Mouse (Mus musculus) embryonic facial prominence, embryonic 12.5 days (tissue): ENCODE results near the gene Spns2. TPM values are rescaled to one million over a fixed set of nuclear protein-coding genes. Genes with fewer than 3 reads are reported as not detected.

Source experiments
- ATAC-seq: fragments of 200-750 bp; cut with Nextera tagmentation; 2 replicates; pipeline ENCODE4 v1.8.0; 2017; ENCODE audit not compliant: insufficient number of reproducible peaks, insufficient read depth, low FRiP score, low TSS enrichment
- H3K27ac ChIP-seq: fragments of 300-500 bp; sonication (generic); 2 replicates; pipeline ENCODE4 v1.5.1; 2016; ENCODE audit warnings: mild to moderate bottlenecking
- H3K27me3 ChIP-seq: fragments of 300-500 bp; sonication (generic); 2 replicates; pipeline ENCODE4 v1.6.1; 2016; ENCODE audit warnings: mild to moderate bottlenecking, moderate library complexity
- H3K36me3 ChIP-seq: fragments of 300-500 bp; sonication (generic); 2 replicates; pipeline ENCODE4 v1.6.1; 2016; ENCODE audit warnings: mild to moderate bottlenecking
- H3K4me1 ChIP-seq: fragments of 300-500 bp; sonication (generic); 2 replicates; pipeline ENCODE4 v1.6.1; 2016
- H3K4me2 ChIP-seq: fragments of 300-500 bp; sonication (generic); replicated peaks from 2 replicates; pipeline ENCODE4 v1.6.1; 2016; ENCODE audit warnings: mild to moderate bottlenecking, moderate library complexity
- H3K4me3 ChIP-seq: fragments of 300-500 bp; sonication (generic); 2 replicates; pipeline ENCODE4 v1.5.1; 2016; ENCODE audit warnings: mild to moderate bottlenecking
- H3K9ac ChIP-seq: fragments of 300-500 bp; sonication (generic); 2 replicates; pipeline ENCODE4 v1.6.1; 2016; ENCODE audit warnings: mild to moderate bottlenecking, moderate library complexity
- H3K9me3 ChIP-seq: fragments of 300-500 bp; sonication (generic); 2 replicates; pipeline ENCODE4 v1.6.1; 2016; ENCODE audit warnings: mild to moderate bottlenecking, moderate library complexity
- WGBS: fragments of 180-500 bp; shearing (Covaris S2); methylation state at CpG from one replicate; pipeline ENCODE4 v1.1.7; 2016; 5-methylcytosine and 5-hydroxymethylcytosine counted together
- polyA plus RNA-seq: library from polyadenylated mRNA; unstranded; fragments of >200 nt; fragmentation: Nextera tagmentation; extraction: Ambion mirVana; gene quantifications from 2 replicates; pipeline ENCODE4 v1.2.1, GENCODE M21; 2016

The Spns2 gene
- polyA plus RNA-seq, 1 experiment from 2014 or later: 3.9 TPM

DNA sequence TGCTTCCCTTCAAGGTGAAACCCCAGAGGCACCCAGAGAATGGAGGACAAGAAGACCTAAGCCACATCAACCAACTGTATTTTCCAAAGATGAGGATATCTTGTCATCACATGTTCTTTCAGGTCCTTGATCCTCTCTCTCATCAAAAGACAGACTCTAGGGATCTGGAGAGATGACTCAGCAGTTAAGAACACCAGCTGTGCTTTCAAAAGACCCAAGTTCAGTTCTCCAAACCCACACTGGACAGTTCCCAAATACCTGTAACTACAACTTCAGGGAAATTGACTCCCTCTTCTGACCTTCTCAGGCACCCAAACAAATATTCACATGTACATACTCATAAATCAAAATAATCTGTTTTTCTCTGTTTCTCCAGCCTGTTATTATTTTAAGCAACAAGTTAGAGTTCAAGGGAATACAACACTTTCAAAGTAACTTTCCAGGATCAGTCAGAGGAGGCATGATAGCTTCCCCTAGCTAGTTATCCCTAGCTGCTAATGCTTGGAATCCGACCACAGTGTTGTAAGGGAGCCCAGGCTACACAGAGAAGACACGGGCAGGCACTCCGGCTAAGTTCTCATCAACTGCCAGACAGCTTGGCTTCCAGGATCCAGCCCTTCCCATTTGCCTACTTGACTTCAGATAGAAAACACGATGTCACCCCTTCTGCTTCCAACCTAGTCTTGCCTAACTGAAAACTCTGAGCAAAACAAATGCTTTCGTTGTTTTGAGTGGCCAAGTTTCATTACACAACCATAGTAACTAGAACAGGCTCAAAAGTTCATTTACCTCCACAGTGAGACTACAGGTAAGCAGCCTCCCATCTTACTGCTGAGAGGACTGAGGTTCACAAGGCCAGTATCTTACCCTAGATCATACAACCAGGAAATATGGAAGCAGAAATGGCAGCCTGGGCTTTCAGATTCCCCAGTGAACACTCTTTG lies 32.2 kb upstream of the Spns2 start:
- no peaks in the 10 kb centered on the region for H3K36me3 ChIP-seq
- H3K4me2 ChIP-seq: no peak overlapping the region
- H3K9ac ChIP-seq: no peak overlapping the region
- H3K4me3 ChIP-seq: no peak overlapping the region
- 79% methylated on average over 5 of the region's 5 CpGs for WGBS
- H3K27me3 ChIP-seq: no peaks in the 10 kb centered on the region
- no peak for ATAC-seq
- no peak overlapping the region for H3K27ac ChIP-seq
- no peaks in the 10 kb centered on the region for H3K9me3 ChIP-seq
- no peaks in the 10 kb centered on the region for H3K4me1 ChIP-seq

DNA sequence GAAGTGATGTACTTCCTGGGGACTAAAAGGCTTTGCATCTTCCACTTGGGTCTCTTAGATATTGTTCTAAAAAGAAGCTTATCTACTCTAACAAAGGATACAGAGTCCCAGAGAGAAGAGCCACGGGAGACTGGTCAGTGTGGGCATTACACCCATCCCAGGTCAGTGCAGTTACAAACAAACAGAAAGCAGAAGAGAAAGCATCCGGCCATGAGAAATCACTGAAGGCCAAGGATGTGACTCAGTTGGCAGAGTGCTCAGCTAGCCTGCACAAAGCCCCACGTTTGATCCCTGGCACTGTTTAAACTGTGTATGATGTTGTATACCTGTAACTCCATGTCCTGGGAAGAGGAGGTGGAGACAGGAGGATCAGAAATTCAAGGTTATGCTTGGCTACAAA lies 30.2 kb upstream of the Spns2 start:
- 68% methylated on average over 3 of the region's 3 CpGs for WGBS
- no peaks in the 10 kb centered on the region for H3K9me3 ChIP-seq
- no peaks in the 10 kb centered on the region for H3K27me3 ChIP-seq
- no peak overlapping the region for H3K27ac ChIP-seq
- no peak for ATAC-seq
- H3K4me3 ChIP-seq: no peak overlapping the region
- no peaks in the 10 kb centered on the region for H3K4me1 ChIP-seq
- H3K4me2 ChIP-seq: no peak overlapping the region
- H3K9ac ChIP-seq: no peak overlapping the region
- H3K36me3 ChIP-seq: no peaks in the 10 kb centered on the region

DNA sequence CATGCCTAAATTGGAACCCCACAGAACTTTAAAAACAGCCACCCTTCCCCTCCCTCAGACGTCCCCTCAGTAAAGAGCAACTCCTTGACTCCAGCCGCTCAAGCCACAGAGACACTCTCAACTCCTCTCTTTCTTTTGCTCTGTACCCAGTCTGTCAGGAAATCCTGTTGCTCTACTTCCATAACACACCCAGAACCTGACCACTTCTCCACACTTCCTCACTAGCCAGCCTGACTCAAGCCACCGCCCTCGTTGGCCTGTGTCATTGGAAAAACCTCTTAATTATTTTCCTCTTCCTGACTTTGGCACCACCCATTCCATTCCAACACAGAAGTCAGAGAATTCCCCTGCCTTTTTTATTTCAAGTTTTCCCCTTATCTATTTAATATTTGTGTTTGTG lies 29.5 kb upstream of the Spns2 start:
- no peak overlapping the region for H3K27ac ChIP-seq
- H3K9ac ChIP-seq: no peak overlapping the region
- no peaks in the 10 kb centered on the region for H3K36me3 ChIP-seq
- H3K9me3 ChIP-seq: no peaks in the 10 kb centered on the region
- H3K4me1 ChIP-seq: no peaks in the 10 kb centered on the region
- WGBS: 76% methylated on average over 4 of the region's 4 CpGs
- ATAC-seq: no peak
- no peaks in the 10 kb centered on the region for H3K27me3 ChIP-seq
- H3K4me2 ChIP-seq: no peak overlapping the region
- no peak overlapping the region for H3K4me3 ChIP-seq

DNA sequence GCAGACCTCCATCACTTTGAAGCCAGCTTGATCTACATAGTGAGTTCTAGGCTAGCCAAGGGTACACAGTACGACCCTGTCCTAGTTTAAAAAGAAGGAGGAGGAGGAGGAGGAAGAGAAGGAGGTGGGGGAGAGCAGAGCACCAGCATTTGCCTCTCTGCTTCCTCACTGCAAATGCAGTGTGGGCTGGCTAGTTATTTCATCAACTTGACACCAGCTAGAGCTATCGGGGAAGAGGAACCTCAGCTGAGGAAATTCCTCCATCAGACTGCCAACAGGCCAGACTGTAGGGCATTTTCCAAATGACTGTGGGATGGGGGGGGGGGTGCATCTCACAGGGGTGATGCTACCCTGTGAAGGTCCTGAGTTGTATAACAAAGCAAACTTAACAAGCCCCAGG lies 28.7 kb upstream of the Spns2 start:
- Histone ChIP-seq H3K27ac (no peak overlapping the region), H3K4me1 (no peaks in the 10 kb centered on the region), H3K4me2 (no peak overlapping the region), H3K27me3 (no peaks in the 10 kb centered on the region), H3K9ac (no peak overlapping the region), H3K9me3 (no peaks in the 10 kb centered on the region), H3K4me3 (no peak overlapping the region), H3K36me3 (no peaks in the 10 kb centered on the region)
- WGBS: 61% methylated on average over 2 of the region's 2 CpGs
- no peak for ATAC-seq

DNA sequence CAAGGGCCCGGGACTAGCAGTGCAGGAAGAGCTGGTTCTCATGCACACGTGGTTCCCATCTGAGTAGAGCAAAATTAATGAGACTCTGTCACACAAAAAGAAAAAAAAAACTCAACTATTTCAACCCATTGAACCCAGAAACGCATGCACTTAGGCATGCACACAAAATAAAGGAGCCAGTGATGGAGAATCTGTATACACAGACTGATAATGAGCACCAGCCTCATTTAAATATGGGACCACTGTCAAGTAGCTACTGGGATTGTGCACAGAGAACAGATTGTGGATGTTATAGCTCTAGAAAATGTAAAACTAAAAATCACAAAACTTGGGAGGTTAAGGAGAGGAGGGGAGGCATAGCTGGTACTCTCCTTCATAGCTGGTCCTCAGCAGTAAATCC lies 25.3 kb upstream of the Spns2 start:
- 70% methylated on average over 3 of the region's 3 CpGs for WGBS
- ATAC-seq: no peak

DNA sequence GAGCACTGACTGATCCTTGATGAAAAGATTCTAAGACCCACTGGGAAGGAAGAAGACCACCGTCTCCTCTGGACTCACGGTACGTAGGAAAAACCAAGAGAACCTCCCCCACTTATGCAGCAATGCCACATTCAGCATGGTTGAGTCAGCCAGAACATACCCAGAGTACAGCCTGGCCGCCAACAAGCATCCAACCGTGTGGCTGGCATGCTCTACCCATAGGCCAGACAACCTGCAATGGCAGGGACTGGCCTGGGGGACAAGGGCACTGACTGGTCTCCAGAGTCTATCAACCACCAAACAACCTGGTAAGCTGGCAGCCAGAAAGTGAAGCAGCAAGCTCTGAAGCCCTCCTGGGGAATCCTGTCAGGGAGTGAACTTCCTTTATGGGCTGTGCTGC lies 18.9 kb upstream of the Spns2 start:
- Histone ChIP-seq H3K9ac (no peak overlapping the region), H3K9me3 (no peaks in the 10 kb centered on the region), H3K27ac (no peak overlapping the region), H3K4me3 (no peak overlapping the region), H3K4me1 (no peaks in the 10 kb centered on the region), H3K36me3 (no peaks in the 10 kb centered on the region), H3K4me2 (no peak overlapping the region), H3K27me3 (no peaks in the 10 kb centered on the region)
- 85% methylated on average over 5 of the region's 5 CpGs for WGBS
- ATAC-seq: no peak

More for the DNA sequence above, 25.3 kb upstream of the Spns2 start:
- Histone ChIP-seq H3K4me2 (no peak overlapping the region), H3K27ac (no peak overlapping the region), H3K4me1 (no peaks in the 10 kb centered on the region), H3K9ac (no peak overlapping the region), H3K36me3 (no peaks in the 10 kb centered on the region), H3K4me3 (no peak overlapping the region), H3K9me3 (no peaks in the 10 kb centered on the region), H3K27me3 (no peaks in the 10 kb centered on the region)

DNA sequence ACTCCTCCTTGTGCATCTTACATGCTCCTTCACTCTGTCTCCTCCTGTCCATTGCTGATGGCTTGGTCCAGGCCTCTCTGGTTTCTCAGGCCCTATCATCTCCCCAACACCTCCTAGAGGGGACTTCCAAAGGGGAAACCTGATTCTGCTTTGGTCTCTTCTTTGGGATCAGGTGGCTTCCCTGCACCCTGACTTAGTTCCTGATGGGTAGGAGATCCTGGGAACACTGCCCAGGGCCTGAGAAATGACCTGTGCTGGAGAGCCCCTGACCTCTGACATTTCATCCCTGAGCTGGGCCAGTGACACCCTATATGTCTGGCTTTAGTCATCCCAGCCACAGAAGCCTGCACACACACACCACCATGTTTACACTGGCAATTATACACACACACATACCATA lies 17.9 kb upstream of the Spns2 start:
- H3K4me1 ChIP-seq: peaks cover 5% of the 10 kb centered on the region; the same call in 1 of the 2 replicates
- ATAC-seq: no peak
- no peak overlapping the region for H3K4me3 ChIP-seq
- no peaks in the 10 kb centered on the region for H3K27me3 ChIP-seq
- H3K9ac ChIP-seq: no peak overlapping the region
- no peak overlapping the region for H3K27ac ChIP-seq
- H3K4me2 ChIP-seq: no peak overlapping the region
- no peaks in the 10 kb centered on the region for H3K9me3 ChIP-seq
- H3K36me3 ChIP-seq: no peaks in the 10 kb centered on the region

DNA sequence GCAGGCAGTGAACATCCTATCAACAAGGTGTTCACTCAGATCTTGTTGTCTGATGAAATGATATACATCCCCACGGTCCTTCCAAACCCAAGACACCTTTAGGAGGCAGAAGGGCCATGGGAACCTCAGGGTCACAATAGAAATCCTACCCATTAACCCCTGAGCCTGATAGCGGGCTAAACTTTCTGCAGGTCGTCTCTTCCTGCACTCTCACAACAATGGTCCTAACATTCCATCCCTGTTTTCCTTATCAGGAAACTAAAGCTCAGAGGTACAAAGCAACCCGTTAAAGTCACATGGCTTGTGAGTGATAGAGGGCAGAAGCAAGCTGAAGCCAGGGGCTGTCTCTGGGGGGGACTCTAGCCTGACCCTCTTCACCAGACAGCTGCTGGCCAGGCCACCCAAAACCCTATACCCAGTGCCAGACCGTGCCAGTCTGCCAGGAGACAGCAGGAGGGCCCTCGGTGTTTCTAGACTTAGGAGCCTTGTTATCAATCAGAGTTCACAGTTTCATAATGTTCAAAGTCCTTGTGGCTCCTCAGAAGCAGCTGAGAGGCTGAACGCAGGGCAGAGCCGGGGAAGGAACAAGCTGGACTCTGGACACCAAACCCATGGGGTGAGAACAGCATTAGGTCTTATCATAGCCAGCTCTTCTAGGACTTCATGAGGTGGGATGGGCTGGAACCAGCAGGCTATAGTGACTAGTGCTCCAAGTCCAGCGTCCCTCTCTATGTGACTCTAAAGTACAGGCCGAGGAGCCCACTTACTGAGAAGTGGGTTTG lies 14.5 kb upstream of the Spns2 start:
- ATAC-seq: no peak

DNA sequence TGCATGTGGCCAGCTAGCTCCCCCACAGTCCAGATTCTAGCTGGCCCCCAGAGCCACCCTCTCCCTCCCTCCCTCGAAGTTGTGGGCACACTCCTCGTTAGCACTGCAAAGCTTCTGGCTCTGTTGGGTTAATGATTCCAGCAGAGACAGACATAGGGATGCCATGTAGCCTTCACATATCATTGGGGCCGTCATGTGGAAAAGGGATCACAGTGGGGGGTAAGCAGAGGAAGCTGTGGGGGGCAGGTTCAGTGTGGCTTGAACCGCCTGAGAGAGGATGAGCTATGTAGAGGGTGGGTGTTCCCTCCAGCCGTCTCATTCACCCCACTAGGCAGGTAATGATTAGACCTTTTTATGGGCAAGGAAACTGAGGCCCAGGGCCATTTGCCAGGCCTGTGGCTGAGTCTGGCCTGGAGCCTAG lies 13.8 kb upstream of the Spns2 start:
- Histone ChIP-seq H3K27me3 (peaks cover 3% of the 10 kb centered on the region; the same call in 1 of the 2 replicates), H3K4me3 (no peak overlapping the region), H3K9ac (no peak overlapping the region), H3K36me3 (no peaks in the 10 kb centered on the region), H3K4me2 (no peak overlapping the region), H3K4me1 (peaks cover 19% of the 10 kb centered on the region; the same call in 1 of the 2 replicates), H3K9me3 (no peaks in the 10 kb centered on the region), H3K27ac (no peak overlapping the region)
- ATAC-seq: no peak
- 36% methylated on average over 5 of the region's 5 CpGs for WGBS

More for the DNA sequence above, 14.5 kb upstream of the Spns2 start:
- H3K4me2 ChIP-seq: no peak overlapping the region
- H3K36me3 ChIP-seq: no peaks in the 10 kb centered on the region
- peaks cover 19% of the 10 kb centered on the region; the same call in 1 of the 2 replicates for H3K4me1 ChIP-seq
- no peaks in the 10 kb centered on the region for H3K9me3 ChIP-seq
- no peak overlapping the region for H3K9ac ChIP-seq
- H3K4me3 ChIP-seq: no peak overlapping the region
- H3K27me3 ChIP-seq: peaks cover 3% of the 10 kb centered on the region; the same call in 1 of the 2 replicates
- H3K27ac ChIP-seq: no peak overlapping the region
- WGBS: 69% methylated on average over 10 of the region's 10 CpGs

DNA sequence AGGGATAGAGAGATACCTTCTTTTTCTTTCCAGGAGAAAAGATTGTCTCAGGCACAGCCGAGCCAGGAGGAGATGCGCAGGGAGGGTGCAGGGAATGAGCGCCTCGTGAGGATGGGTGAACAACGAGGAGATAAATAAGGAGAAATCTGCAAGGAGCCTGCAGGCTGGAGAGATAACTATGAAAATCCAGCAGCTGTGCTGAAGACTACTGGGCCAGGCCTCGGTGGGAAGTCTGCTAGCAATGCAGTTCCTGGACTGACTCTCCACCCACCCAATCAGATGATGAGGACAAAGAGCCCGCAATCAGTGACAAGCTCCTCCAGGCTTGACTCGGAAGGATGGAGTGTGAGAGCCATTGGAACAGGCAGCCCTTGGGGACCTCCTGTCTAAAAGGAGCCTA lies 12.5 kb upstream of the Spns2 start:
- ATAC-seq: no peak
- H3K4me2 ChIP-seq: no peak overlapping the region
- no peak overlapping the region for H3K9ac ChIP-seq
- peaks cover 3% of the 10 kb centered on the region; the same call in 1 of the 2 replicates for H3K27me3 ChIP-seq
- H3K9me3 ChIP-seq: no peaks in the 10 kb centered on the region
- peaks cover 19% of the 10 kb centered on the region; the same call in 1 of the 2 replicates for H3K4me1 ChIP-seq
- WGBS: 14% methylated on average over 8 of the region's 8 CpGs
- H3K36me3 ChIP-seq: no peaks in the 10 kb centered on the region
- H3K27ac ChIP-seq: no peak overlapping the region
- H3K4me3 ChIP-seq: no peak overlapping the region

DNA sequence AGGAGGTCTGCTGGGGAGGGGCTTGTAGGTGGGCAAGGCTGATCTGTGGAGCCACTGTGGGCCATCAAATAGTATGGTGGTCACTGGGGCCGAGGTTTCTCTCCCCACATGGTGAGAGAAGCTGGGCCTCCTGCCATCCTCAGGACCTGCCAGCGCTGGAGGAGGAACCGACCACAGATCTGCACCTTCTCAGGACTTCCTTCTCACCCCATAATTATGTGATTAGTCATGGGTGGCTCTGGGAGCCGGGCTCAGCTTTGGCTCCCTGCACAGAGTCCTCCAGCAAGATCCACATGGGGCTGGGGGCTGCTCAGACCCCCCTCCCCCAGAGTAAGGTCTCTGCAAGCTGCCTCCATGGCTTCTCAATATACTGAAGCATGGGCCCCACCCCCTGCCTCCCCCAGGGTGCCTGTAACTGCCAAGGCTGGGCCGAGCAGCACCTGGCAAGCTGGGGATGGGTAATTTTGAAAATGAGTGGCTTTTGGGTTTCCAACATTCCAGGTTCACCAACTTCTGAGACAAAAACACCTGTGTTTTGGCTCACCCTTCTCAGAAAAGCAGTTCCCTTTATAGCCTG lies 11.8 kb upstream of the Spns2 start:
- Histone ChIP-seq H3K4me1 (peaks cover 19% of the 10 kb centered on the region; the same call in 1 of the 2 replicates), H3K27me3 (peaks cover 3% of the 10 kb centered on the region; the same call in 1 of the 2 replicates), H3K4me2 (no peak overlapping the region), H3K4me3 (no peak overlapping the region), H3K9me3 (no peaks in the 10 kb centered on the region), H3K36me3 (no peaks in the 10 kb centered on the region), H3K27ac (no peak overlapping the region), H3K9ac (no peak overlapping the region)
- WGBS: 14% methylated on average over 5 of the region's 5 CpGs
- no peak for ATAC-seq
